Mouse (Mus musculus): ENCODE results near the gene Gm11213. TPM values are rescaled to one million over a fixed set of nuclear protein-coding genes. Genes with fewer than 3 reads are reported as not detected.

Gm11213 gene
- not detected in 2 replicates for polyA plus RNA-seq (2012; rRNA removed)

GRCm38 (mm10) chr4:63604945-63605344, at the start of gene Gm11213:
Gene Gm11213 (minus strand): TSS chr4:63605261.

GRCm38 (mm10) chr4:63622378-63622835, 17.3 kb upstream of the Gm11213 start, which contains the start of gene Tex48:
Gene Tex48 (minus strand): TSS chr4:63622428.

DNA sequence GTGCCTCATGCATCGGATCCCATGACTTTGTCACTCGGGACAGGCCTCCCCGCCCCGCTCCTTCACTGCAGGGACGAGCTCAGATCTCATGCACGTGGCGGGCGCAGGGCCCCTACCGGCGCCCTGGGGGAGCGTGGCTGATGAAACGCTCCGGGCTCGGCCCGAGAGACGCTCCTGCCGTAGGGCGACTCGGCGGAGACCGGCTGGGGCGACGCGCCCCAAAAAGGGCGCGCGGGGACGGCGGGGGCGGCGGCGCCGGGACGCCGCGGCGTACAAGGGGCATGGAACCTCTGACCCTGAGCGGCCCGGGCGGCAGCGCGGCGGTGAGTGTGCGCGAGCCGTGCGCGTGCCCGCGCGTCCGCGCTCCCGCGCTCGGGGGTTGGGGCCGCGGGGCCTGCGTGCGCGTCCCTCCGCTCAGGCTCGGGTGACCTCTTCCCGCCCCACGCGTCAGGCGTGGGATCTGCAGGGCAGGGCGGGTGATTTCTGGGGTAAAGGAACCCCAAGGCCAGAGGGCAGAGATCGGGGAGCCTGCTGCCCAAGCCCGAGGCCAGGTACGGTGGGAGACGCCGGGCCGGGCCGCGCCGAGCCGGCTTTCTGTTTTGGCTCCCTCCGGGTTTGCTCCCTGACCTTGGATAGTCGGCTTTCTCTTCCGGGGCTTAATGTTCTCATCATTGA, 46.5 kb downstream of the Gm11213 start, which contains the start of gene Tmem268:
TSS of gene Tmem268 (plus strand) at position 375 of the 675 bp plus-strand sequence.

Other genes with a start within 250 kb of the Gm11213 start
- not detected in 2 replicates for gene Orm3, start 249.1 kb downstream of the Gm11213 start, polyA plus RNA-seq (2012; rRNA removed)
- gene Orm2, start 242.8 kb downstream of the Gm11213 start, polyA plus RNA-seq (2012; rRNA removed), result 0.35 TPM in 1 of 2 replicates, not detected in the other
- gene Akna, start 201.9 kb downstream of the Gm11213 start, polyA plus RNA-seq (2012; rRNA removed), result 6.2 and 8.6 TPM in 2 replicates
- gene Whrn, start 109.3 kb downstream of the Gm11213 start, polyA plus RNA-seq (2012; rRNA removed), result 42.3 and 43.6 TPM in 2 replicates
- gene Atp6v1g1, start 60.5 kb downstream of the Gm11213 start, polyA plus RNA-seq (2012; rRNA removed), result 25.7 and 29.6 TPM in 2 replicates
- gene Tmem268, start 46.5 kb downstream of the Gm11213 start, polyA plus RNA-seq (2012; rRNA removed), result 7.9 and 9.0 TPM in 2 replicates
- gene Tex48, start 17.2 kb upstream of the Gm11213 start, polyA plus RNA-seq (2012; rRNA removed), result not detected in 2 replicates
- gene Gm11214, start 58.1 kb upstream of the Gm11213 start, polyA plus RNA-seq (2012; rRNA removed), result not detected in 2 replicates
- gene Tnfsf15, start 139.9 kb upstream of the Gm11213 start, polyA plus RNA-seq (2012; rRNA removed), result 0.07 TPM in 1 of 2 replicates, not detected in the other